Mouse (Mus musculus) lung, postnatal 10 days (tissue): ENCODE measurements at regions not wholly inside any gene's neighbourhood (a gene's known extent, or its start where the extent isn't known, plus 50 kb on each side); places are given as distances from the start of the nearest gene placed in this dataset.
"Not testable (repeated sequence)": the region's sequence is repeated elsewhere in the genome, so short reads cannot be mapped to it uniquely, and the experiment has no call there.

Source experiments
- DNase-seq: peaks from one replicate; pipeline ENCODE4 v3.0.0; 2021

DNA sequence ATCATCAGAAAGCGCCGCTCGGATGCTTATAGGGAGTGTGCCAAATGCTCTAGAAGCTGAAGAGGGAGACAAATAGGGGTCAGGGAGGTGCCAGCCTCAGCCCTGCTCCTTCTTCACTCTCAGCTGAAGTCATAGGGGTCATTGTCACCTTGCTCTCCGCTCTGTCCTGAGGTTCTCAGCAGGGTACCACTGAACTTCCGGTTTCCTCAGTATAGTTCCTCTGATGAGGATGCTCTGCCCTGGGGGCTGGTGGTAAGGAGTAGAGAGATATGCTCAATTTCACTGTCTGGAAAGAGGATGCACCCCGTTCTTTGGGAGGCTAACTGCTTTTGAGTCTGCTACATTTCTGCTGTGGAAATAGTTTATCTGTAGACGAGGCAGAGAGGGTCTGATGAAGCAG, 211.4 kb downstream of the Zfp619 start:
- no peak for DNase-seq

DNA sequence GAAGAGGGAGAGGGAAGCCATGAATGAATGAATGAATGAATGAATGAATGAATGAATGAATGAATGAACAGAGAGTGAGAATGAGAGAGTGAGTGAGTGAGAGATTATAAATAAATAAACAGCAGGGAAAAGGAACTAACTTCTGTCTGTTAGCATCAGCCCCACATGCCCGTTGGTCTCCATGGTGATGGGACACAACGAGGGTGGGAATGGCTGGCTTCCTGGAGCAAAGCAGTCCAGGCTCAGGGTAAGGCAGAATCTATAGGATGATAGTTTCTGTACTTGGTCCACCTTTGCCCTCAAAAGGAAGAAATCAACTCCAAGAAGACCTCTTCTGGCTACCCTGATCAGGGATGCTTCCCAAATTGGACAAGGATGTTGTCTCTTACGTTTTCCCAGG, 212.2 kb downstream of the Zfp619 start:
- no peak for DNase-seq

DNA sequence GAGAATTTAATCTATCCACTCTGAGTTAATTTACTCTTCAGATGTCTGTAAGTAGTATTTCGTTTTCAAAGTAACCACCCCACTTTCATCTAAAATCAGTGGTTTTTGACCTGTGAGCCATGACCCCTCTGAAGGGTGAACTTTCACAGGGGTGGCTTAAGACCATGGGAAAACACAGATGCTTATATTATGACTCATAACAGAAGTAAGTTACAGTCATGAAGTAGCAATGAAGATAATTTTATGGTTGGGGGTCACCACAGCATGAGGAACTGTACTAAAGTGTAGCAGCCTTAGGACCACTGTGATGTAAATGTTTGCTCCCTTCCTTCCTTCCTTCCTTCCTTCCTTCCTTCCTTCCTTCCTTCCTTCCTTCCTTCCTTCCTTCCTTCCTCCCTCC, 215.2 kb downstream of the Zfp619 start:
- DNase-seq = no peak

DNA sequence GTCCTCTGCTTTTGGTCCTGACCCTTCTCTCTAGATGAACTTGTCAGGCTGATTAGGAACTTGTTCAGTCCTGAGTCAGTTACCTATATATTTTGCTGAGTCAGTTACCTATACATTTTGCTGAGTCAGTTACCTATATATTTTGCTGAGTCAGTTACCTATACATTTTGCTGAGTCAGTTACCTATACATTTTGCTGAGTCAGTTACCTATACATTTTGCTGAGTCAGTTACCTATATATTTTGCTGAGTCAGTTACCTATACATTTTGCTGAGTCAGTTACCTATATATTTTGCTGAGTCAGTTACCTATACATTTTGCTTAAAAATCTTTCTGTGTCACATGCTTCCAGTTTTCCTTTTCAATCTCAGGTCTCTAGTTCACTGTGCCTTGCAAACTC, 230.8 kb downstream of the Zfp619 start:
- DNase-seq = not testable (repeated sequence)

DNA sequence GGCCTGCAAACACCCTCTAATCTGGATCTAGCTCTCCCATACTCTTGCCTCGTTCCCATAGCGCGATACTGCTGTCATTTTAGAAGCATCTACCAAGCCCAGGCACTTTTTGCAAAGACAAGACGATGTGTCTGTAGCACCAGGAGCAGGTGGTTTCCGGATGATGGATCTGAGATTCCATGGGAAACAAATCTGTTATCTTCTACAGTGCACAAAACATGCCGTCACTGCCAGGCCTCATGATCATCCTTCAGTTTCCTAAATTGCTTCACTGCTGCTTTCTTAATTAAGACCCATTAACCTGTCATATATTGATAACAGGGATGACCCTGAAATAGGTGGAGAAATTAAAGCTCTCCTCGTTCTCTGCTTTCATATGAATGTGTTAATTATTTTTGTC, 232.9 kb downstream of the Zfp619 start:
- no peak for DNase-seq

DNA sequence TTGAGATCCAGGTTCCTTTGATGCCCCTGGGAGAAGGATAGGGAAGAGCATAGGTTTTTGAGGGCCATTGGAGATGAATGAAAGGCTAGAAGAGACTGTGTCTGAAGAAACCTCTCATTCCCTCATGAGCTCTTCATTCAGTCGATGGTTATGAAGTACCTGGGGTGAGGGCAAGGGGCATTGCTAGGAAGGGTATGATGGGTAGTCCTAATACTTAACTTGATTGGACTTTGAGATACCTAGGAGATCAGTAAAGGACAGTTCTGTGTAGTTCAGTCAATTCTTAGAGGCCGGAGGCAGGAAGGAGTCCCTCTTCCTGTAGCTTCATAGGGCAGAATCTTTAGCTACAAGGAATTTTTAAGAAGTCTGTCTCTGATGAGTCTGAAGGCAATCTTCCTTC, 246.8 kb downstream of the Zfp619 start:
- DNase-seq = no peak

DNA sequence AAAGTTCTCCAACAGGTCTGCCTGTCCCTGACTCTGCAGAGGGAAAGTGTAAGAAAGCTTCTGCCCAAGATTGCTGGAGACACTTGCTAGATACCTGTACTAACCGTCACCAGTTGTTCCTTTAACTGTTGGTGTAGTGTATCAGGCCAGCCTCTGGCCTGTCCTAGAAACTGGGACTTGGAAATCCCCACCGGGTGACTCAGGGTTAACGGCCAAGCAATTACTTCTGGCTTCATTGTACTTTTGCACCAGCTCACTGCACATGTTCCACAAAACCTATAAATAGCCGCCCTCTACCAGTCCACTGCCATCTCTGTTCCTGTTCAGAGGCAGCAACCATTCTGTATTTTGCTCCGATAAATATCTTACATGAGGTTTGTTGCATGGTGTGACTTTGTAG, 247.5 kb downstream of the Zfp619 start:
- no peak for DNase-seq

DNA sequence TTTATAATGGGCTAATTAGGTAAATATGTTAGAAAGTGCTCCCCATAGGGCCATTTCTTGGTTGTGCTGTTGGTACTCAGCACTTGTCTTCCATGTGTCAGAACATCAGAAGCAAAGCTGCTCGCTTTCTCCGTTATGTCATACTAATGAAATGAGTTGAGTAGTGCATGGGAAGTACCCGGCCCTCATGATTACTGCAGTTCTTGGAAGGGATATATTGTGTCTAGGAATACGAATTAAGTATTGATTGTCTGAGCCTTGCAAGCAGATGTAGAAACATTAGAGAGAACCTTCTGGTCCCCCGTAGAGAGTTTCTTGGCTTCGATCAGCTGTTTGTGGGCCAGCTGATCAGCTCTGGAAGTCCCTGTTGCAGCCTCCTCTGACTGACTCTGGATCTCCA, 255.7 kb downstream of the Zfp619 start:
- DNase-seq = no peak

DNA sequence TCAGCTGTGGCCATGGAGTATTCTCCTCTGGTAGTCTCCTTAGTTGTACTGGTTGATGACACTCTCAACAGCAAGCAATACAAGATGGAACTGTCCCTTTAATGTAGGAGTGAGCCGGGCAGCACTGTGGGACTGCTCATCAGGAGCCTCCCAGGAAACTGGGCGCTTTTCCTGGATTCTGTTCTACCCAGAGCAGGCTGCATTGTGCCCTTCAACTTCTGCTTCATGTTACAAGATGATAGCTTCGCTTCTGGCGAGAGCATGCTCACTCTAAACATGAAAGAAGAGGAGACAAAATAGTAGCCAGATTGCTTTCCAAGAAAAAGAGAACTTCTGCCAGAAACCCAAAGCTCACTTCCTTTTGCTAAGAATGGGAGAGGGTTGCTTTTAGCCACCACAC, 271.8 kb downstream of the Zfp619 start:
- DNase-seq = no peak

DNA sequence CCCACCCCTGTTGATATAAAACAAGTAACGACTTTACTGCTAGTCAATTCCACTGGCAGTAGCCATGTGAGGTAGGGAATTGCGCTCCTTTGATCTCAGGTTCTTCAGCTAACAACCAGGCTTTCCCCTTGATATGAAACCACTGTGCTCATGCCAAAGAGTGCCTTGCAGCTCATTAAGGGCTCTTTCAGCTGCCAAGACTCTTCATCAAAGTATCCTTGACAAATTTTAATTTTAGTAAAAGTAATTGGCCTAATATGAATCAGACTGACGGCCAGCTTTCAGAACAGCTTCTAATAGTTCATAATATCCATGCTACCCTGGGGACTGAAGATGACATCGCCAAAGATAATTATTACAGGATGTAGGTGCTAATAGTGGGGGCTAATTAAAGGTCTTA, 272.3 kb downstream of the Zfp619 start:
- no peak for DNase-seq

DNA sequence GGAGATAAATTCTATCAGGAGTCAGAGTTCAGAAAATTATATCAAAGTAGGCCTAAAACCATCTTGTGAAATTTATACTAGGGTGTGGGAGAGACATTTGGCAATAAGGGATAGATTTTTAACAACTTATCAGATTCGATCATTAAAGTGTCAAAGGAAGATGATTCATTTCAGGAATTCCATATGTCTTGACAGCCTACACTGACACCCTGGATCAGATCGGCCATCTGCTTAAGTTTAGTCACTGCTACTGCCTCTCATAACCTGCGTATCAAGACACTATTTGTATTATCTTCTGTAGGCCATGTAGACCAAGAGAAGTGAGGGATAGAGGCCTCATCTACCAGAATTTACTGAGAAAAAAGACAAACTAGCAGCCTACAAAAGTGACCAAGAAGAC, 277.2 kb downstream of the Zfp619 start:
- no peak for DNase-seq

DNA sequence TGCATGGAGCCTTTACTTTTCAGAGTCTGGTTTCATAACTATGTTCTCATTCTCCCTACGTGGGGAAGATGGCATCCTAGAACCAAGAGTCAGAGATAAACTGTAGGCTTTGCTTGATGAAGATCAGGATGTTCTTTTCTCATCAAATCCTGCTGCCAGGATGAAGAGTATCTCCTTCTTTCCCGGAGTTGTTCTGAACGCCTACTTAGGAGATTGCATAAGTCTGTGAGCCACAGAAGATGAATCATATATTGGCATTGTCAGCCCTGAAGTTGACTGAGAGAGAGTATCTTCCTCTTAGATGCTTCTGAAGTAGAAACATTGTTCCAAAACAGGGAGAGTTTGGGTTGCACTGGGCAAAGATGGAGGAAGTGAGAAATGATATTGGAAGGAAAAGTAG, 286.7 kb downstream of the Zfp619 start:
- no peak for DNase-seq

DNA sequence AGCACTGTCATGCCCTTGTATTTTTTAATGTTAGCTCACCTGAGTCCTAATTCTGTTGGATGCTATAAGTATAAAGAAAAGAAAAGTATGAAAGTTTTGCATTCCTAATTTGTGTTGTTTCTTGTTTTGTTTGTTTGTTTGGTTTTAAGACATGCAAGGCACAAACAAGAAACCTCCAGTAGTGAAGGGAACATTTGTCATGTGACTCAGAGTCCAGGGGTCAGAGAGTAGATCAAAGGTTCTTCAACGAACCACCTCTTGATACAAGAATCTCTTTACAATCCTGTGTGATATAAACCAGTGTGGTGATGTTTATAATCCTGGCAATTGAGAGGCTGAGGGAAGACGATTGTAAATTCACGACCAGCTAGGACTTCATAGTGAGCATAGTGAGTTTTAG, 300.5 kb downstream of the Zfp619 start:
- DNase-seq = no peak

DNA sequence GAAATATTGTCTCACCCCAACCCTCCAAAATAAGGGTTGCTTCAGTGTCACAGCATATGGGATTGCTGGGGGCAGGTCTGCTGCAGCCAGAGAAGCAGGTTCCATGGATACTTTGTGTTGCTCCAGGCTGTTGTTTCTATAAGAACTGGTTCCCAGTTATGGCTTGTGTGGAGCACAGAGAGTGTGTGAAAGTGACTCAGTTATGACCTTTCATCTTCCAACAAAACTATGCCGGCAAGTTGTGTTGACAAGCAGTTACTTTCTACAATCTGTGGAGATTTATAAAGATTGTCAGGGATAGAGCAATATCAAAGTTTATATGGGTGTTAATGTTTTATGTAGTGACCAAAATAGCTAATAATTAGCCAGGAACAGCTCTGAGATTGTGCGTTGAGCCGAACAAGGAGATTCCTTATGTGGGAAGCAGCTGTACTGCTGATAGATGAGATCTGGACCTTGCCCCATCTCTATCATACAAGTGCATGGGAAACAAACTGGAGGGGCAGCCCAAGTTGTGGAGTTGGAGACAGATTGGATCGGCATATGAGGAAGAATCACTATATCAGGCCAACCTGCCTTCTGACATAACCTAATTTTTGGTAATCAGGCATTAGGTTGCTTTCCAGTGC, 305.1 kb downstream of the Zfp619 start:
- DNase-seq = no peak

DNA sequence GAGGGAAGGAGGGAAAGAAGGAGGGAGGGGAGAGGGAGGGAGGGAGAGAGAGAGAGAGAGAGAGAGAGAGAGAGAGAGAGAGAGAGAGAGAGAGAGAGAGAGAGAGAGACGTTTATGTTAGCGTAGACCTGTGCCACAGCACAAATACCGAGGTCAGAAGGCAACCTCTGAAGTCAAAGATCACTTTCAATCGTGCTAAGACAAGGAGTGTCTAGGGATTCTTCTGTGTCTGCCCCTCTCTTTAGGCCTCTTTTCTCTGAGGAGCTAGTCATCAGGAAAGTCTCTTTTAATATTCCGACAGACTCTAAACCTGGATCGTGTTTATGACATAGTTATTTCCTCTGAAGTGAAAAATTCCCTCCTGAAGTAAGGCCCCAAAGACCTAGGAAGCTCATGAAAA, 310.8 kb downstream of the Zfp619 start:
- no peak for DNase-seq

DNA sequence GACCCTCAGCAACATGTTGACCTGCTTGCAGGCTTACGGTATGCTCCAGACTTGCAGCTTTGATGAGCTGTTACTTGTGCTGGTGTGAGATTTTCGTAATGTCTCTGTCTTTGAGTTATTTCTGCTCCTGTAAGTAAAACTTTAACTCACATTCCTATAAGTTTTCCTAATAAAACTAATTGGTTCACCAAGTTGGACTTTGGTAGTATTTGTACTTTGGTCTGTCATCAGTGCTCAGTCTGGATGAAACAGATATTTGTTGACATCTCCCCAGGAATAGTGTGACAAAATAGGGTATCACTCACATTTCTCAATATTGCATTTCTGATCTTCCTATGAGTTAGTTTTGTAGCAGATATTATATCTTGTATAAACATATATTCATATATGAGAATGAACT, 313.3 kb downstream of the Zfp619 start:
- DNase-seq = no peak

DNA sequence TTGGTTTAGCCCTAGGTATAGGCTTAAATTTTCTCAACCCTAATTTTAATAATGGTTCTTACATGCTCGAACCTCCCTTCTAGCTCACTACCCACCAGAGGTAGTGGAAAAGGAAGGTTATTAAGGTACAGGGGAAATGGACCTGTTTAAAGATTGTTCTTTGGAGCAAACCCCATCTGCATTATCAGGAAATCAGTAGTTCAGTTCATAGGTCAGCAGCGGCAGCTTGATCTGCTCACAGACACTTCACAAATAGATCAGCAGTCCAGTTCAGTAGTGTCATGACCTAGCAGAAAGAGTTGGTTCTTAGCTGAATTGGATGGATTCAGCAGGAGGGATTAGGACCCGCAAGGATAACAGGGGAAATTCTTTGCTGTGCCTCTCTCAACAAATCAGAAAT, 324.4 kb downstream of the Zfp619 start:
- DNase-seq = no peak

DNA sequence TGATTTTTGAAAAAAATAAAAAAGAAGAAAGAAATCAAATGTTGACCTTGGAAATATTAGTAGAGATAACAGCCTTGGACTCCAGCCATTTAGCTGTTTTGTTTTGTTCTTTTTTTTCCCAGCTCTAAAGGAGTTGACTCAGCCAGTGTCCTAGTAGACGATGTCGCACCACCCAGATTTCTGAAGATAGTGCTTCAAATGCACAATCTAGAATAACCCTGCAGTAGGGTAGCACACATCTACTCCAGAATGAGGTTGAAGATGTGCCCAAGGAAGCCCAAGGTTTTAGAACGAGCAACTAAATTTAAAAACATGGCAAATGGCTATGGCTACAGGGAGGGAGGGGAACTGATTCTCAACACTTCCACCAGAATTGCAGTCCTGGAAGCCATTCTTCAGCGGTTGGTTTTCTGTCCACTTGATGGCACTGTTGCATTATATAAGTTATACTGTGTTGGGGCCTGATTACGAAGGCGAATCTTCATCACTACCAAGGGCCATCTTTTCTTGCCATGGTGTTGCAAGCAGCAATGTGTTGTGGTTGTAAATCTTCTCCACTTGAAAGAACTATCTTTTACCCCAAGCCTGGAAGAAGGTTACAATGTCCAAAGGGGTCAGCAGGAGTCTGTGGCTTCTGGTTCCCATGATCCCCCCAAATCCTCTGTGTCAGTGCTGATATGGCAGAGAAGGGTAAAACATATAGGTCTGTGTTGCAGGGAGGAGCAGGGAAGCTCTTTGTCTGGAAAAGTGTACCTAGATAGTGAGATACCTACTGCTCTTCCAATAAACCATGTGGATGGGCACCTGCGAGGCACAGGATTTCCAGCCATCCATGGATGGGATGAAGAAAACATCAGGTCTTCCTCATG, 330.6 kb downstream of the Zfp619 start:
- peak; percentile 54 for DNase-seq

DNA sequence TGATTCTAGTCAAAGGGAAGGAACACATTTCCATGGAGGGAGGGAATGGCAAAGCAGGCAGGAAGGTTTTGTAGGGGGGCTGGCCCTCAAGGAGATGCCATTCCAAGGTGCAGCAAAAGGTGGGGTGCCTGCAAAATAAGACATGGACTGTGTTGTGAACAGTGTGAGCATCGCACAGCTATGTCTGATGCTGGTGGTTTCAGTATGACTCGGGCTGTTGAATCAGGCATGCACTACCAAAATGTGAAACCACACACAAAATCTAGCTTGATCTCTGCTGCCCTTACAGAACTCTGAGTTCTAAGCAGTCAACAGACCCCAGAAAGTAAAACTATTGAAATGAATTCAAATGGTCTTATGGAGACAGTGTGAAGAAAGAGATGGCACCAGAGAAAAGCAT, 339.7 kb downstream of the Zfp619 start:
- no peak for DNase-seq

DNA sequence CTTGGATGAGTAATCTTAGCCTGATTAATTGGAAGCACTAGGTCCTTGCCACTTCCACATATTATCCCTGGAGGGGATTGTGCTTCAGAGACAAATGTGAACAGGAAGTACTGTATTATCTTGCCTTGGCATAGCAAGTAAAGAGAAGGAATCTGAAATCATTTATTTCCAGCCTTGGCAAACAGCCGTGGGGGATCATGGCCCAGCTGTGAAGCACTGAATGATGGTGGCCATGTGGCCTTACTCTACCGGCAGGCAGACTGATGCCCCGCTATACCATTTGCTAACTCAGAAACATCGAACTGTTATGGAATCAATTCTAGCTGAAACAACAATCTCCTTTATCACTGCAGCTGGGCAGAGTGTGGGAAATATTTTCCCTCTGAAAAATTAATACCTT, 345.3 kb downstream of the Zfp619 start:
- DNase-seq = no peak

DNA sequence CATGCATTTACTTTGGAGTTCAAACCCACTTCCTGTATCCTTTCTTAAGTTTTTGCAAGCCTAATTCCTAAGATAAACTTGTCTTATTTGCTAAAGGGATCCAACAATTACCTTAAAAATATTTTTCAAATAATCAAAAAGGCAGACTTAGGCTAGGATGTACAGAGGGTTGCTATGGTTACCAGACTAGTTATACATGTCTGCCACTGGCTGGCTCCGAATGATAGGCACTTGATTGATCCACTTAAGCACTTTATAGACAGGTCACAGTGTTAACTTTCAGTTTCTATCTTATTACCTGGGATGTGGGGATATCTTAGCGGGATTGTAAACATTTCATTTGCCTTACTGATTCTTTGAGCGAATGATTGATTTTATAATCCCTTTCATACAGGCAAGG, 346.6 kb downstream of the Zfp619 start:
- DNase-seq = no peak

DNA sequence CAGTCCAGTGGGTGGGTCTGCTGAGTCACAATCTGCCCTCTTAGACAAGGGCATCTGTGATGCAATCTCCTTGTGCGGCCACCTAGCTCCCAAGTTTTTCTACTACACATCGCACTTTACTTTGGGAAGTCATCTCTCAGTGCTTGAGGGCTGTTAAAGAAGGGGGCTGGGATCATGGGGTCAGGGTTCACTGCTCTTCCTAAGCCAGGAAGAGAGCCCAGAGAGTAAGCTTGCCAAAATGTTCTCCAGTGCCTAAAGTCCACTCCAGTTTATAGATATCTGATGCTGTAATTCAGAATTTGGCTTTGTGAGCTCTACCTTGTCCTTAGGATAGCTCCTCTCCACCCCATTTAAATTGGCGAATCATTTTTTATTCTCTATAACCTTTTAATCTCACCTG, 347.2 kb downstream of the Zfp619 start:
- DNase-seq = no peak

DNA sequence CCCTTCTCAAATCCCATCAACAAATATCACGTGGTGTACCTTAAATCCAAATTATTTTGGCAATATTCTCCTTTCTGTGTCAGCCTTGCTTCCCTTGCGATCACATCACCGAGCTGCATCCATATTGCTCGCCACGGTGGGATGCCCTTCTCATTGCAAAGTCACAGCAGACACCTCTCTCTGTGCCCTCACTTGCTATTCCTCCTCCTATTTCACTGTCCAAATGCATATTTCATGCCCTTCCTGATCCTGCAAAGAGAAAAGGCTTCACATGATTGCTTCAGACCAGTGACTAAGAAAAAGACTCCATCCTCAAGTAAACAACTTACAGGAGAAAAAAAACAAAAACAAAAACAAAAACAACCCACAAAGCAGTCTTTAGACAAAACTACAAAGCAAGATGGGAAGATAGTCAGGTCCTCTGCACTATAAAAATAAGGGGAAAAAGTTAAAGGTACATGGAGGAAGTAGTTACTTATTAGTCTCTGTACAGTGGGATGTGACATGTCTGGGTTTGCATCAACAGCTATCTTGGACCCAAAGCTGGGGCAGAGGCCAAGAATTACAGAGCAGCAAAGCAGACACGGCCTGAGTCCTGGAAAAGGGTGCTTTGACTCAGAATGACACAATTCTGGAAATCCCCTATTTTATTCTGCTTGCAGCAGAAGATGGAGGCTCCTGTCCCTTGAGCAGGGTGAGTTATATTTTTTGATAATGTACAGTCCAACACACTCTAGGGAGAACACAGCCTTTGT, 349.3 kb downstream of the Zfp619 start:
- DNase-seq = peak; percentile 5

DNA sequence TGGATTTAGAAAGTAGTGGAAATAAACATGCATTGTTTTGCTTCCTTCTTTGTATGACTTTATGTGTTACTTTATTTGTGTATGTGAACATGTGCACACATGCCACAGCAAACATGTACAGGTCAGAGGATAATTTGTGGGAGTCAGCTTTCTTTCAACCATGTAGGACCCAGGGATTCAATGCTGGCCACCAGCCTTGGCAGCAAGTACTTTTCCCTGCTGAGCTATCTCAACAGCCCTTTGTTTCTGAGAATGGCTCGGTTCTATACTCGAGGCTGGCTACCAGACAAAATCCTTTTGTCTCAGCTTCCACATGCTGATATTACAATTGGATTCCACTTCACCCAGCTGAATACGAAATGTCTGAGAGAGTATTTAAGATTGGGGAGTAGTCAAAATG, 349.9 kb downstream of the Zfp619 start:
- no peak for DNase-seq
